Mouse (Mus musculus) CH12.LX (cell line): Measurements from ENCODE around the gene Fam160a1.

Experiments used
- MAX ChIP-seq: IDR thresholded peaks from 2 replicates; pipeline ENCODE4 v1.6.1; 2011; ENCODE audit warnings: low read length, improper control_type of control experiment
- MXI1 ChIP-seq: IDR thresholded peaks from 2 replicates; pipeline ENCODE4 v1.6.1; 2011; ENCODE audit warnings: mild to moderate bottlenecking, low read depth, low read length, improper control_type of control experiment
- POLR2A ChIP-seq: IDR thresholded peaks from 2 replicates; pipeline ENCODE4 v1.6.1; 2011; ENCODE audit warnings: low read depth, mild to moderate bottlenecking, improper control_type of control experiment, low read length
- ZNF384 ChIP-seq: IDR thresholded peaks from 2 replicates; pipeline ENCODE4 v1.6.1; 2012; ENCODE audit warnings: low read depth, low read length, improper control_type of control experiment, inconsistent platforms

GRCm38 (mm10) chr3:85707421-85707820 lies 109.7 kb downstream of the Fam160a1 start:
- TF ChIP-seq ZNF384 (no peak), POLR2A (no peak), MAX (no peak), MXI1 (no peak)
